Mouse (Mus musculus) brain, embryonic 14.5 days (tissue): ENCODE data around the gene Wdr5b.

ENCODE experiments used
- CTCF ChIP-seq: fragments of 200-500 bp; IDR thresholded peaks from 2 replicates; pipeline ENCODE4 v1.5.1; 2012; ENCODE audit warnings: inconsistent platforms, mild to moderate bottlenecking, moderate library complexity, borderline replicate concordance; ENCODE audit not compliant: insufficient read depth, insufficient read length; ENCODE audit errors: extremely low read depth
- POLR2A ChIP-seq: fragments of 200-500 bp; IDR thresholded peaks from 2 replicates; pipeline ENCODE4 v1.6.1; 2012; ENCODE audit warnings: mild to moderate bottlenecking, inconsistent platforms, borderline replicate concordance; ENCODE audit not compliant: poor library complexity, insufficient read depth, insufficient read length, severe bottlenecking; ENCODE audit errors: extremely low read depth

DNA sequence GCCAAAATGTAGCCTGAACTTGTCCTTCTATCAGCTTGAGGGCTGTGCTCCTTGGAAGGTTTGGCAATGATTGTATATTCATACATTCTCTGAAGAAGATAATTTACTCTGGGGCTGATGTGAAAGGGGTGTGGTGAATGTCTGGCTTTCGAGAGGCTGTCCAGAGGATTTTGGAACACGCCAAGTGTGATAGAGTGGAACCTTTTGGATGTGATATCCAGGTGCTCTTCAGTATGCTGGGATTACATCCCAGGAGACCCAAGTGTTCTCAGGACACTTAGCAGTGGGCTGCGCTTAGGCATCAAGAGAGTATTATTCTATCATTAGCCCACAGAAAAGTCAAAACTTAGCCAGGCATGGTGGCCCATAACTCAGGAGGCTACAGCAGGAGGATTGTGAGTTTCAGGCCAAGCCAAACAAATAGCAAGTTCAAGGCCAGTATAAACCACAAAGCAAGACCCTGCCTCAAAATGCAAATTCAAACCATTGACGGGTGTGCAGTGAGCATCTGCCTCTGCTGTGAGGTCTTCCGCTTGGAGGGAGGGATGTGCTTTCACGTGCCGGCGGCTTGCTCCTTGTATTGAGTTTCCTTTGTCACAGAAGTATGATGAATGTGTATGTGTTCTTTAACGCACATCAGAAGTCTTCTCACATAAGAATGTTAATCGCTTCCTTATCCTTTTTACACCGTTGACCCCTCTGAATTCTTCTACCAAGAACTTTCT is 50.0 kb downstream of the Wdr5b start:
- TF ChIP-seq POLR2A, result no peak
- TF ChIP-seq CTCF, result no peak
